Comparison of ENCODE assay signal across 8 mouse cellular contexts in the genomic region with DNA sequence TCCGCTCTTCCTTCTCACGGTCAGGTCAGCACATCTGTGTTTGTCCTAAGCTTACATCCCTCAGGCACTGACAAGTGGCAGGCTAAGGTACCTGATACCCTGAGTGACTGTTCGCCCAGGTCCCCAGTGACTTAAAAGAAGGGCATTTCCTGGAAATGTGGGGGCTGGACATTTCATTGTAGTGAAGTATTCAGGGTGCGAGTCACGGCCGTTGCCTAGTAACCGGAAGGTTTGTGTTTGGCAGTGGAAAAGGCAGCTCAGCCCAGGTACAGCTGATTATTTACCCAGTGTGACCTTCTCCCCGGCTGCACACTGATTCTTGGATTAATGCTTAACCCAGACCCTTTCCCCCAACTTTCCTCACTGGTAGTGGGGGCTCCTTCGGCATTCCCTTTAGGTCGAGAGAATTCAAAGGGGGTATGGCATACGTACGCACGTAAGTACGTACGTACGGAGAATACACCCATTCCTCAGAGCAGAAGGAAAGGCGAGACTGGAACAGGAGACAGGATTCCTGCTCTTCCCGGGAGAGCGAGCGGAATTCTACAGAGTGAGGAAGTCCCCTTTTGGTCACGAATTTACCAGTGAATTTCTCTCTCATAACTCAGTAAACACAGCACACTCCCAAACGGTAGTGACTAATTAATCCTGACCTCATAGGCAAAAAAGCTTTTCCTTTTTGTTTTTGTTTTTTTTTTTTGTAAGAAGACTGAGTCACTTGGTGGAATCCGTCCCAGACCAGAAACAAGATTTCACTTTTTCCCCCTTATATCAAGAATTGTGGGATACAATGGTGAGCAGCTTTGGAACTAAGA.
DNase-seq lines count a peak whose midpoint lies in the region; ATAC-seq and TF ChIP-seq lines count a peak whose summit lies in the region.

No protein-coding gene starts in this region.

- no peaks in the 10 kb centered on the region for H3K27me3 ChIP-seq in lung, postnatal 0 days (replicated peaks; ENCODE audit: insufficient read depth, low read length)

- peak overlapping the region; percentile 15 for H3K4me3 ChIP-seq in lung, postnatal 0 days (ENCODE audit: low read depth, low read length)

- intact Hi-C loops in gastrocnemius, postnatal 36 days (cut with DNase I), result no loop called here

- no peaks in the 10 kb centered on the region for H3K4me1 ChIP-seq in lung, postnatal 0 days (ENCODE audit: insufficient read depth, low read depth, low read length)

- DNase-seq in frontal cortex, postnatal 10 days (ENCODE audit: low spot score in 2 of 2), result no peak
- DNase-seq in fibroblast of lung, adult 2 months (ENCODE audit: low read depth), result peak; percentile 43
- peak; percentile 95 for DNase-seq in kidney, adult 11 months
- DNase-seq in lung, postnatal 0 days (ENCODE audit: low spot score), result peak; percentile 80
- no peak for DNase-seq in cerebellum, adult 18-20 months
- DNase-seq in gastrocnemius, postnatal 36 days, result no peak
- DNase-seq in layer of hippocampus, postnatal 36 days, result no peak

- H3K36me3 ChIP-seq in lung, postnatal 0 days (ENCODE audit: insufficient read depth, low read length), result no peaks in the 10 kb centered on the region

- H3K9me3 ChIP-seq in lung, postnatal 0 days (ENCODE audit: low read length), result no peaks in the 10 kb centered on the region

- no peak for TF ChIP-seq EP300 in lung, postnatal 0 days (IDR thresholded peaks at IDR 0.05)

- TF ChIP-seq CTCF in lung, postnatal 0 days (IDR thresholded peaks at IDR 0.05), result no peak

- H3K9ac ChIP-seq in lung, postnatal 0 days (replicated peaks; ENCODE audit: low read depth), result no peak overlapping the region

- no peak overlapping the region for H3K27ac ChIP-seq in lung, postnatal 0 days (ENCODE audit: low read length)

- ATAC-seq in frontal cortex, adult (ENCODE audit: low TSS enrichment), result peak; percentile 41; the same call in 1 of the 2 replicates
- ATAC-seq in lung, postnatal 0 days, result peak; percentile 91

- 29% methylated on average over 23 of the region's 23 CpGs for WGBS in lung, postnatal 0 days

- H3K4me2 ChIP-seq in lung, postnatal 0 days (replicated peaks; ENCODE audit: low read depth, low read length), result peak overlapping the region; percentile 46

Comparison
In these comparisons a context has a peak if more than half of its experiments do, and no peak if none do; other contexts are left out.
1. DNase-seq: peak in fibroblast of lung, adult 2 months (single experiment), kidney, adult 11 months (single experiment) and lung, postnatal 0 days (single experiment); none in frontal cortex, postnatal 10 days (0 of 2), cerebellum, adult 18-20 months (0 of 2), gastrocnemius, postnatal 36 days (0 of 2) and layer of hippocampus, postnatal 36 days (0 of 2).